Mouse (Mus musculus) G1E (cell line): Measurements from ENCODE around the gene Efna4.

Experiments
- CTCF ChIP-seq: IDR thresholded peaks from 2 replicates; pipeline ENCODE4 v1.5.1; 2012; ENCODE audit warnings: low read depth, low read length, inconsistent platforms, mixed read lengths
- GATA1 ChIP-seq: IDR thresholded peaks from 2 replicates; pipeline ENCODE4 v1.6.1; 2012; ENCODE audit warnings: borderline replicate concordance, low read length, inconsistent platforms, mixed read lengths
- GATA2 ChIP-seq: IDR thresholded peaks from 2 replicates; pipeline ENCODE4 v1.6.1; 2012; ENCODE audit warnings: low read depth, low read length, inconsistent platforms, borderline replicate concordance
- POLR2AphosphoS5 ChIP-seq: IDR thresholded peaks from 2 replicates; pipeline ENCODE4 v1.6.1; 2012; ENCODE audit warnings: low read depth, low read length, inconsistent platforms; ENCODE audit not compliant: insufficient replicate concordance
- TAL1 ChIP-seq: conservative IDR thresholded peaks from 2 replicates; pipeline ENCODE4 v1.6.1; 2012; ENCODE audit warnings: low read depth, low read length, inconsistent platforms, mixed read lengths

- TF ChIP-seq GATA2: no peak
- no peak for TF ChIP-seq CTCF
- TF ChIP-seq TAL1: no peak
- no peak for TF ChIP-seq POLR2AphosphoS5
- TF ChIP-seq GATA1: no peak
Measured at GRCm38 (mm10) chr3:89322514-89323165, 15.2 kb downstream of the Efna4 start, which contains the start of gene Efna3.
